Mouse (Mus musculus): ENCODE measurements around the gene Mrpl17.

DNA sequence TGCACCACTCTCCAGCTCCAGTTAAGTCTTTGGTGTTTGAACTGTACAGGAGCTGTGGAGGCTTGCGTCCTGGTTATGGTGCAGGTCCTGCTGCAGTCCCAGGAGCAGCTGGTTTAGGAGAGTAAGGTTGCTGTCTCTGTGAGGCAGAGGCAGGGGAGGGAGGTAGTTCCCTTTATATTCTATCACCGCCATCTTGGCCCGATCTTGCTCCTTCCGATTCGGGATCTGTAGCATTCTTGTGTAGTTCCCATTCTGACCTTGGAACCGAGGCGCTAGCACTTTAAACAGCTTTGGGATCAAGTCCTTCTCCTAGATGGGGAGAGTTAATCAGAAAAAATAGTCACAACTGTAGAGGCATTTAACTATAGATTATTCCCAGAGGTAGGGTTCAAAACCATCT, 1.1 kb downstream of the Mrpl17 start:
- TF ChIP-seq CTCF (IDR thresholded peaks at IDR 0.05; ENCODE audit: low read depth), result no peak
- no peak for TF ChIP-seq EP300 (IDR thresholded peaks at IDR 0.05; ENCODE audit: low read depth)
